Comparison of ENCODE assay signal across 17 mouse cellular contexts in the genomic region with DNA sequence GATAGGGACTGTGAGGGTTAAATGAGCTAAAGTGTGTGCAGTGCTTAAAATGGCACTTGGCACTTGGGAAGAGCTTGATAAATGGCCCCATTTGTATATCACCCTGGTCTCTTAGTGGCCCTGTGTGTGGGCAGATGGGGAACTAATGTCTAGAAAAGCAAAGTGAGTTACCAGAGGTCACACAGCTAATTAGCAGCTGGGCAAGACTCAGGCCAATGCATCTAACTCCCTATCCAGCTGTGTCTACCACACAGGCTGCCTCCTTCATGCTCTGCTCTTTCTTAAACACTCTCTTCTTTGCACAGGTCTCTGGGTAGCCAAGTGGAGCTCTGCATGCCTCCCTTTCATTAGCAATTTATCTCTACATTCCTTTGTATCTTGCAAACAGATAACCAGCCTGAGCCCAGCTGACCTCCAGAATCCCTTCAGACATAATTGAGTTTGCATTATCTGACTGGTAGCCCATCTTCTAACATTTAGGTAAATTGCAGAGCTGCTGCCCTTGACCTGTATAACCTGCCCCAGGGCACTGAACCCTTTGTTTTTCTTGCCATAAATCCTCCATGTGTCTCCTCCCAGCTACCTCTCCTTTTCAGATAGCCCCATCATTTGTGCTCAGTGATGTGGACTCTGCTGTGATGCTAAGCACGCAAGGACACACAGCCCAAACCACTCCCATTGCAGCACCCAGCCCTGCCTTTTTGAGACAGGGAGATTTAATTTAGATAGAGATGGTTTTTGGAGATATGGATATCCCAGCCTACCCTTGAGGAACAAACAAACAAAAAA.
"Had no signal": no experiment of that assay in that cellular context is flagged by ENCODE, and none has a peak within 500 bp of the region (broad histone marks: within the 10 kb centered on the region; RNA-seq: fewer than 3 reads in every experiment).

No protein-coding gene starts in this region.

- H3K4me3 ChIP-seq: limb, embryonic 12.5 days; liver, embryonic 13.5 days; lung, embryonic 15.5 days; megakaryocyte, embryonic 14.5 days; midbrain, embryonic 13.5 days; myocyte; neural tube, embryonic 13.5 days had no signal

- H3K4me2 ChIP-seq: limb, embryonic 12.5 days; liver, embryonic 13.5 days; lung, embryonic 15.5 days; midbrain, embryonic 13.5 days; neural tube, embryonic 13.5 days had no signal

- H3K36me3 ChIP-seq: limb, embryonic 12.5 days; liver, embryonic 13.5 days; lung, embryonic 15.5 days; midbrain, embryonic 13.5 days; neural tube, embryonic 13.5 days had no signal

- H3K27me3 ChIP-seq: limb, embryonic 12.5 days; liver, embryonic 13.5 days; lung, embryonic 15.5 days; megakaryocyte, embryonic 14.5 days; midbrain, embryonic 13.5 days; neural tube, embryonic 13.5 days had no signal

- H3K4me1 ChIP-seq: limb, embryonic 12.5 days; liver, embryonic 13.5 days; lung, embryonic 15.5 days; megakaryocyte, embryonic 14.5 days; midbrain, embryonic 13.5 days had no signal

- H3K27ac ChIP-seq: limb, embryonic 12.5 days; liver, embryonic 13.5 days; lung, embryonic 15.5 days; macrophage; midbrain, embryonic 13.5 days; neural tube, embryonic 13.5 days had no signal

- DNase-seq: kidney, postnatal 14 days; layer of hippocampus, adult 9-11 months; layer of hippocampus, postnatal 36 days; liver; liver, embryonic 13.5 days; liver, postnatal 0 days; lung, postnatal 14 days; right cerebral cortex, postnatal 14 days; thymus, postnatal 4 days had no signal

- H3K9me3 ChIP-seq: limb, embryonic 12.5 days; liver, embryonic 13.5 days; lung, embryonic 15.5 days; megakaryocyte, embryonic 14.5 days; midbrain, embryonic 13.5 days; neural tube, embryonic 13.5 days had no signal

- H3K9ac ChIP-seq: limb, embryonic 12.5 days; liver, embryonic 13.5 days; liver, postnatal 0 days; lung, embryonic 15.5 days; midbrain, embryonic 13.5 days; neural tube, embryonic 13.5 days had no signal

- ATAC-seq: intestine, postnatal 0 days; liver, postnatal 0 days; midbrain, embryonic 13.5 days had no signal
